Mouse (Mus musculus): Measurements from ENCODE around the gene Slc44a2.

DNA sequence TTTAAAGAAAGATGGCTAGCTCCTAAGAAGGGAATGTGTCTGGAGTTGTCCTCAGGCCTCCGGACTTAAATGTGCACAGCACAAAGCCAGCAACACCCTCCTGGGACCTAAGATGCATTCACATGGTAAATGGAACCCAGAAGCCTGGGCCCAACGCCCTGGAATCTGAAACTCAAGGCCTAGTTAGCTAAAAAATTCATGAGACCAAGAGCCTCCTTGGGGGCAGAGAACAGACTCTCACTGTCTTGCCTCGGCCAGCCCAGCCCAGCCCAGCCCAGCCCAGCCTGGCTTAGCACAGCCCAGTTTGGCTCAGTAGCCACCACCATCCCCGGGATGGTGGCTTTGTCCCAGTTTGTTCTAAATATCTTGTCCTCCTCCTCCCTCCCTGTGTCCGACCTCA lies 5.1 kb upstream of the Slc44a2 start:
- TF ChIP-seq POLR2A (IDR thresholded peaks at IDR 0.05; ENCODE audit: borderline replicate concordance, low read depth, low read length) (no peak), CTCF (IDR thresholded peaks at IDR 0.05; ENCODE audit: low read depth, low read length) (no peak)

Measured in bone marrow macrophage, adult 2 months (primary cell).